Mouse (Mus musculus) ES-E14 (cell line): ENCODE measurements around the gene Rpl13a.

Experiments used
- CHD2 ChIP-seq: IDR thresholded peaks from 2 replicates; pipeline ENCODE4 v1.6.1; 2014; ENCODE audit warnings: mild to moderate bottlenecking, low read depth, low read length, inconsistent platforms
- MAFK ChIP-seq: IDR thresholded peaks from 2 replicates; pipeline ENCODE4 v1.6.1; 2014; ENCODE audit warnings: mild to moderate bottlenecking, low read depth, low read length, inconsistent platforms; ENCODE audit not compliant: insufficient read depth

GRCm38 (mm10) chr7:45167761-45168445 lies 39.3 kb upstream of the Rpl13a start:
- no peak for TF ChIP-seq CHD2
- no peak for TF ChIP-seq MAFK
